Mouse (Mus musculus): ENCODE measurements around the gene Emx2.

Emx2 gene

GRCm38 (mm10) chr19:59462459-59463292, 4.5 kb downstream of the Emx2 start:
- no peak for DNase-seq (ENCODE audit: low spot score)

GRCm38 (mm10) chr19:59463842-59464443, 5.8 kb downstream of the Emx2 start:
- no peak for DNase-seq (ENCODE audit: low spot score)

- no peak for DNase-seq (ENCODE audit: low spot score)
These were observed 7.1 kb downstream of the Emx2 start for GRCm38 (mm10) chr19:59465281-59465680.

GRCm38 (mm10) chr19:59465751-59466410, 7.7 kb downstream of the Emx2 start:
- DNase-seq (ENCODE audit: low spot score) = no peak

- DNase-seq (ENCODE audit: low spot score) = no peak
These were observed 8.3 kb downstream of the Emx2 start for GRCm38 (mm10) chr19:59466417-59466937.

- no peak for DNase-seq (ENCODE audit: low spot score)
These were observed 8.8 kb downstream of the Emx2 start for GRCm38 (mm10) chr19:59467016-59467412.

- no peak for DNase-seq (ENCODE audit: low spot score)
These were observed 9.4 kb downstream of the Emx2 start for GRCm38 (mm10) chr19:59467413-59468064.

GRCm38 (mm10) chr19:59468065-59468810, 10.1 kb downstream of the Emx2 start:
- DNase-seq (ENCODE audit: low spot score) = no peak

GRCm38 (mm10) chr19:59469035-59469949, 11.1 kb downstream of the Emx2 start:
- DNase-seq (ENCODE audit: low spot score) = no peak

GRCm38 (mm10) chr19:59470074-59470630, 12.0 kb downstream of the Emx2 start:
- no peak for DNase-seq (ENCODE audit: low spot score)

- no peak for DNase-seq (ENCODE audit: low spot score)
These were observed 12.7 kb downstream of the Emx2 start for GRCm38 (mm10) chr19:59470913-59471312.

GRCm38 (mm10) chr19:59472844-59473243, 14.7 kb downstream of the Emx2 start:
- no peak for DNase-seq (ENCODE audit: low spot score)

- no peak for DNase-seq (ENCODE audit: low spot score)
These were observed 21.7 kb downstream of the Emx2 start for GRCm38 (mm10) chr19:59479912-59480311.

GRCm38 (mm10) chr19:59480563-59480962, 22.4 kb downstream of the Emx2 start:
- DNase-seq (ENCODE audit: low spot score) = no peak

GRCm38 (mm10) chr19:59492258-59492657, 34.1 kb downstream of the Emx2 start:
- no peak for DNase-seq (ENCODE audit: low spot score)

- DNase-seq (ENCODE audit: low spot score) = no peak
These were observed 38.7 kb downstream of the Emx2 start for GRCm38 (mm10) chr19:59496832-59497231.

- no peak for DNase-seq (ENCODE audit: low spot score)
These were observed 50.7 kb downstream of the Emx2 start for GRCm38 (mm10) chr19:59508896-59509295.

- DNase-seq (ENCODE audit: low spot score) = no peak
These were observed 55.0 kb downstream of the Emx2 start for GRCm38 (mm10) chr19:59513181-59513580.

Measured in urinary bladder, postnatal 10 days (tissue).